ENCODE assay signal across 8 mouse cellular contexts in genomic region chr4:103547297-103547696, GRCm38 (mm10).
"Had no signal": no experiment of that assay in that cellular context is flagged by ENCODE, and none has a peak within 500 bp of the region (broad histone marks: within the 10 kb centered on the region; RNA-seq: fewer than 3 reads in every experiment).

No protein-coding gene starts in this region.

- DNase-seq: kidney, adult 2 months; kidney, postnatal 14 days; left cerebral cortex, postnatal 4 days; lung, adult 2 months; lung, postnatal 36 days; midbrain, embryonic 14.5 days; retina, postnatal 1 day had no signal

- ATAC-seq: lung, postnatal 0 days had no signal
